Mouse (Mus musculus): ENCODE results near the gene Cldn22. TPM values are rescaled to one million over a fixed set of nuclear protein-coding genes. Genes with fewer than 3 reads are reported as not detected.

The Cldn22 gene
- not detected in 2 replicates for polyA plus RNA-seq (2014; fragmentation: Nextera tagmentation; extraction: Ambion mirVana)

DNA sequence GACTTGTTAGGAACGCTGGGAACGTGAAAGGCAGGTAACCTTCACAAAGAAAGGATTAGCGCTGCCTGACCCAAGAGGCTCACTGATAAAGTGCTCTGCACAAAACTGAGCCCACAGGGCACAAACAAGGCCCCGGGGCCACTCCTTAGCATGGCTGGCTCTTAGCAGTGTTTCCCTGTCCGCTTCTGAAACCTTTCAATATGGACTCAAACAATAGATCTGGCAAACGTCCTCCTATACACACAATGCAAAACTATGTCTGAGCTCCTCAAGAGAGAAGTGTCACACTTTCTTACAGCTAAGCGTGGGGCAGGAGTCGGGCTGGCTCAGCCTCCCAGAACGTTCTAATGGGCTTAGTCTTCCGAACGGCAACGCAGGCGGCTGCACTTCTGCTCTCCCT, at the start of gene Cldn22:
Gene Cldn22 (plus strand): TSS at position 301 of the 400 bp plus-strand sequence.
- H3K27me3 ChIP-seq (ENCODE audit: control insufficient read depth, insufficient read depth, low read length) = no peaks in the 10 kb centered on the region
- no peaks in the 10 kb centered on the region for H3K4me1 ChIP-seq (replicated peaks; ENCODE audit: control insufficient read depth, insufficient read depth, low read length)
- H3K4me3 ChIP-seq (replicated peaks; ENCODE audit: low read length) = no peak within 1 kb of the TSS
- no peaks in the 10 kb centered on the region for H3K9me3 ChIP-seq (ENCODE audit: control insufficient read depth, low read length)
- H3K27ac ChIP-seq = no peak within 1 kb of the TSS
- no peak within 1 kb of the TSS for H3K4me2 ChIP-seq (replicated peaks)
- no peak within 1 kb of the TSS for H3K9ac ChIP-seq
- no peak for ATAC-seq (ENCODE audit: low FRiP score)
- 57% methylated on average over 13 of the region's 13 CpGs for WGBS
- DNase-seq (ENCODE audit: low spot score) = no peak
- H3K36me3 ChIP-seq (replicated peaks; ENCODE audit: control insufficient read depth, insufficient read depth) = no peaks in the 10 kb centered on the region

- Histone ChIP-seq H3K9me3 (ENCODE audit: control insufficient read depth, low read length) (no peaks in the 10 kb centered on the region), H3K4me1 (replicated peaks; ENCODE audit: control insufficient read depth, insufficient read depth, low read length) (no peaks in the 10 kb centered on the region), H3K4me3 (replicated peaks; ENCODE audit: low read length) (no peak overlapping the region), H3K9ac (no peak overlapping the region), H3K4me2 (replicated peaks) (no peak overlapping the region), H3K36me3 (replicated peaks; ENCODE audit: control insufficient read depth, insufficient read depth) (no peaks in the 10 kb centered on the region), H3K27ac (no peak overlapping the region), H3K27me3 (ENCODE audit: control insufficient read depth, insufficient read depth, low read length) (no peaks in the 10 kb centered on the region)
- ATAC-seq (ENCODE audit: low FRiP score) (no peak), DNase-seq (ENCODE audit: low spot score) (no peak)
- WGBS = 95% methylated on average over 7 of the region's 7 CpGs
Observed at GRCm38 (mm10) chr8:47777415-47777814, 46.9 kb upstream of the Cldn22 start.

DNA sequence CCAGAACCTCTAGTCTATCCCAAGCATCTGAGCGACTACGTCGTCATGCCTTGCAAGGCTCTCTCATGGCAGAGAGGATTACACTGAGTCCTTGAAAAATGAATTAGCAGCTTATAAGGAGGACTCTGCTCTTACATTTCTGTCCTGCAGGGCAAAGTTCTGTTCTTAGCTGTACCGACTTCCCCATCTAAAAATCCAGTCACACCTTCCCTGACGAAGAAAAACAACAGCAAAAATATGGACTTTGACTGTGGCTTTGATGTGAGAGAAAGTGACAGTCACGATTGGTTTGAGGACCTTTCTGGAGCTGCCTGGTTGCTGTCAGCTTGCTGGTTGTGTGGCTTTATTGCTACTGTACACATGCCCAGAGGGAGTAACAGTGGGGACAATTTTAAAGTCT, 44.7 kb upstream of the Cldn22 start:
- 82% methylated on average over 6 of the region's 6 CpGs for WGBS
- H3K36me3 ChIP-seq (replicated peaks; ENCODE audit: control insufficient read depth, insufficient read depth) = no peaks in the 10 kb centered on the region
- H3K4me3 ChIP-seq (replicated peaks; ENCODE audit: low read length) = no peak overlapping the region
- no peaks in the 10 kb centered on the region for H3K9me3 ChIP-seq (ENCODE audit: control insufficient read depth, low read length)
- no peak overlapping the region for H3K27ac ChIP-seq
- no peak for DNase-seq (ENCODE audit: low spot score)
- no peak overlapping the region for H3K4me2 ChIP-seq (replicated peaks)
- H3K9ac ChIP-seq = no peak overlapping the region
- no peak for ATAC-seq (ENCODE audit: low FRiP score)
- no peaks in the 10 kb centered on the region for H3K4me1 ChIP-seq (replicated peaks; ENCODE audit: control insufficient read depth, insufficient read depth, low read length)
- no peaks in the 10 kb centered on the region for H3K27me3 ChIP-seq (ENCODE audit: control insufficient read depth, insufficient read depth, low read length)

DNA sequence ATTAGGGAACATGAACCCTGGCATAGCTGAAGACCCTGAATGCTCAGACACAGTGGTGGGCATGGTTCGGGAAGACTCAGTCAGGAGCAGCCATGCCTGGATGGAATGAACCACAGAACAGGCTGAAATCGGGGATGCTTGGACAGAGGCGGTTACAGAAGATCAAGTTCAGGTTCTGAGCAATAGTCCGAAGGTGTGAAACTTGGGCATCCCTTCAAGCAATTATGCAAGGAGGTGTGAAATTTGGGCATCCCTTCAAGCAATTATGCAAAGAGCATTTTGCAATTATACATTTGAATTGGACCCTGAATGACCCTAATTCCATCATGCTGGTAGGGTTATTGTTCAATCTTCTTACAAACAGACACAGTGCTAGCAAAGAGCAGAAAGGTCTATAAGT, 42.4 kb upstream of the Cldn22 start:
- Histone ChIP-seq H3K9me3 (ENCODE audit: control insufficient read depth, low read length) (no peaks in the 10 kb centered on the region), H3K4me2 (replicated peaks) (no peak overlapping the region), H3K27ac (no peak overlapping the region), H3K36me3 (replicated peaks; ENCODE audit: control insufficient read depth, insufficient read depth) (no peaks in the 10 kb centered on the region), H3K4me1 (replicated peaks; ENCODE audit: control insufficient read depth, insufficient read depth, low read length) (no peaks in the 10 kb centered on the region), H3K9ac (no peak overlapping the region), H3K4me3 (replicated peaks; ENCODE audit: low read length) (no peak overlapping the region), H3K27me3 (ENCODE audit: control insufficient read depth, insufficient read depth, low read length) (no peaks in the 10 kb centered on the region)
- no peak for ATAC-seq (ENCODE audit: low FRiP score)
- WGBS = 96% methylated on average over 4 of the region's 4 CpGs
- DNase-seq (ENCODE audit: low spot score) = no peak

GRCm38 (mm10) chr8:47783544-47783943, 40.7 kb upstream of the Cldn22 start:
- H3K9ac ChIP-seq = no peak overlapping the region
- no peak overlapping the region for H3K27ac ChIP-seq
- WGBS = 100% methylated on average over 2 of the region's 2 CpGs
- ATAC-seq (ENCODE audit: low FRiP score) (no peak), DNase-seq (ENCODE audit: low spot score) (no peak)
- no peak overlapping the region for H3K4me2 ChIP-seq (replicated peaks)
- 0 out of 2 replicates have a peak, but pooled peaks cover 5% of the 10 kb centered on the region for H3K4me1 ChIP-seq (replicated peaks; ENCODE audit: control insufficient read depth, insufficient read depth, low read length)
- H3K36me3 ChIP-seq (replicated peaks; ENCODE audit: control insufficient read depth, insufficient read depth) = no peaks in the 10 kb centered on the region
- H3K4me3 ChIP-seq (replicated peaks; ENCODE audit: low read length) = no peak overlapping the region
- no peaks in the 10 kb centered on the region for H3K9me3 ChIP-seq (ENCODE audit: control insufficient read depth, low read length)
- H3K27me3 ChIP-seq (ENCODE audit: control insufficient read depth, insufficient read depth, low read length) = no peaks in the 10 kb centered on the region

DNA sequence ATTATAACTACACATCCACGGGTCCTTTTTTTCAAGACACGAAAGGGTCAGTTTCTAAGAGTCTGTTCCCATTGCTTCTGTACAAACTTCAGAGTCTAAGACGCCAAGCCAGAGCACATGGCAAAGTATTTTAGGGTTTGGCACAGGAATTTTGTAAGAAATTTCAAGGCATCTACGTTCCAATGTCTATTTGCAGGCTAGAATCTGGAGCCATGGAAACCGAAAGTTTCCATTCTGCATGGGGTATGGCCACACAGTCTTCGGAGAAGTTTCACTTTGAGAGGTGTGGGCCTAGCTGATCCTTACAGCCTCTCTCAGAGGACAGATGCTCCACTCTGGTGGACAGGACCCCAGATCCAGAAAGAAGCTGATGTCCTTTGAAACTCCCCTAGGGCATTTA, 40.3 kb upstream of the Cldn22 start:
- H3K9me3 ChIP-seq (ENCODE audit: control insufficient read depth, low read length) = no peaks in the 10 kb centered on the region
- no peaks in the 10 kb centered on the region for H3K36me3 ChIP-seq (replicated peaks; ENCODE audit: control insufficient read depth, insufficient read depth)
- no peak for ATAC-seq (ENCODE audit: low FRiP score)
- H3K4me2 ChIP-seq (replicated peaks) = no peak overlapping the region
- H3K27ac ChIP-seq = no peak overlapping the region
- no peak overlapping the region for H3K9ac ChIP-seq
- 0 out of 2 replicates have a peak, but pooled peaks cover 5% of the 10 kb centered on the region for H3K4me1 ChIP-seq (replicated peaks; ENCODE audit: control insufficient read depth, insufficient read depth, low read length)
- no peaks in the 10 kb centered on the region for H3K27me3 ChIP-seq (ENCODE audit: control insufficient read depth, insufficient read depth, low read length)
- no peak for DNase-seq (ENCODE audit: low spot score)
- H3K4me3 ChIP-seq (replicated peaks; ENCODE audit: low read length) = no peak overlapping the region
- WGBS = 91% methylated on average over 6 of the region's 6 CpGs

- no peak overlapping the region for H3K4me2 ChIP-seq (replicated peaks)
- DNase-seq (ENCODE audit: low spot score) (no peak), ATAC-seq (ENCODE audit: low FRiP score) (no peak)
- no peak overlapping the region for H3K27ac ChIP-seq
- H3K4me3 ChIP-seq (replicated peaks; ENCODE audit: low read length) = no peak overlapping the region
- WGBS = 93% methylated on average over 7 of the region's 7 CpGs
- 0 out of 2 replicates have a peak, but pooled peaks cover 5% of the 10 kb centered on the region for H3K4me1 ChIP-seq (replicated peaks; ENCODE audit: control insufficient read depth, insufficient read depth, low read length)
- no peaks in the 10 kb centered on the region for H3K36me3 ChIP-seq (replicated peaks; ENCODE audit: control insufficient read depth, insufficient read depth)
- no peak overlapping the region for H3K9ac ChIP-seq
- no peaks in the 10 kb centered on the region for H3K27me3 ChIP-seq (ENCODE audit: control insufficient read depth, insufficient read depth, low read length)
- no peaks in the 10 kb centered on the region for H3K9me3 ChIP-seq (ENCODE audit: control insufficient read depth, low read length)
Observed at GRCm38 (mm10) chr8:47784436-47784835, 39.8 kb upstream of the Cldn22 start.

DNA sequence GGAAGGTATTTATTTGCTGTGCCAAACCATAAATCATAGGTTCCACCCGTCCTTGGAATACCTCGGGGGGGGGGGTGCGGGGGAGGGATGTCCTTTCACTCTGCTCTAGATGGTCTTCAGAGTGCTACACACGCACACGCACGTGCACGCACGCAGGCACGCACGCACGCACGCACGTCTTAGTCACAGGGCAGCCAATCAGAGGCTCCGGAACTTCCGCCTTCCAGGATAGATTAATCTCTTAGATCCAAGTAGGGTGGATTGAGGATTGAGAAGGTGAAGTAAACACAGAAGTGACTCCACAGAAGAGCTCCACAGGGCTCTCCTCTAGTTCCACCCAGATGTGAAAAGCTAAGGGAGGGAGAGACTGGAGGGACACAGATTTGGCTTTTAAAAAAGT, 38.0 kb upstream of the Cldn22 start:
- 97% methylated on average over 15 of the region's 15 CpGs for WGBS
- H3K4me1 ChIP-seq (replicated peaks; ENCODE audit: control insufficient read depth, insufficient read depth, low read length) = 0 out of 2 replicates have a peak, but pooled peaks cover 5% of the 10 kb centered on the region
- no peak overlapping the region for H3K4me3 ChIP-seq (replicated peaks; ENCODE audit: low read length)
- no peak overlapping the region for H3K9ac ChIP-seq
- DNase-seq (ENCODE audit: low spot score) = no peak
- H3K27me3 ChIP-seq (ENCODE audit: control insufficient read depth, insufficient read depth, low read length) = no peaks in the 10 kb centered on the region
- H3K9me3 ChIP-seq (ENCODE audit: control insufficient read depth, low read length) = no peaks in the 10 kb centered on the region
- no peaks in the 10 kb centered on the region for H3K36me3 ChIP-seq (replicated peaks; ENCODE audit: control insufficient read depth, insufficient read depth)
- no peak overlapping the region for H3K27ac ChIP-seq
- H3K4me2 ChIP-seq (replicated peaks) = no peak overlapping the region
- no peak for ATAC-seq (ENCODE audit: low FRiP score)

GRCm38 (mm10) chr8:47787705-47788104, 36.6 kb upstream of the Cldn22 start:
- Histone ChIP-seq H3K27ac (no peak overlapping the region), H3K27me3 (ENCODE audit: control insufficient read depth, insufficient read depth, low read length) (no peaks in the 10 kb centered on the region), H3K9me3 (ENCODE audit: control insufficient read depth, low read length) (no peaks in the 10 kb centered on the region), H3K36me3 (replicated peaks; ENCODE audit: control insufficient read depth, insufficient read depth) (no peaks in the 10 kb centered on the region), H3K4me2 (replicated peaks) (no peak overlapping the region), H3K4me3 (replicated peaks; ENCODE audit: low read length) (no peak overlapping the region), H3K9ac (no peak overlapping the region), H3K4me1 (replicated peaks; ENCODE audit: control insufficient read depth, insufficient read depth, low read length) (0 out of 2 replicates have a peak, but pooled peaks cover 5% of the 10 kb centered on the region)
- DNase-seq (ENCODE audit: low spot score) (no peak), ATAC-seq (ENCODE audit: low FRiP score) (no peak)
- WGBS = 52% methylated on average over 10 of the region's 10 CpGs

DNA sequence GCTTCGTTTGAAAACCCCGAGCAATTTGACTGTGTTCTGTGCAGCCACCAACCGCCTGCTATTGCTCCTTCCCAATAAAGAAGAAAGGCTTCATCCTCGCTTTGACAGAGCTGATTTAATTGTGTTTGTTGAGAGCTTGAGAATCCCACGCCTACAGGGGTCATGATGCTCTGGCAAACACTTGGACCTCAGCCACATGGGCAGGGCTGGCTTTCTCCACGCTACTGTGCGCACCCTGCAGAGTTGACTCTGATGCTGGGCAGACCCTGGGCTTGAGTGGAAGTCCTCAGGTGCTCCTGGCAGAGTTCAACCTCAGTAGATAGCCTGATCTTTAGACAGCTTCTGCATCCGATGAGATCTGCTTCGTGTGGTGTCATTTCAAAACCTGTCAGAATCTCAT, 32.3 kb upstream of the Cldn22 start:
- Histone ChIP-seq H3K36me3 (replicated peaks; ENCODE audit: control insufficient read depth, insufficient read depth) (no peaks in the 10 kb centered on the region), H3K27ac (no peak overlapping the region), H3K4me3 (replicated peaks; ENCODE audit: low read length) (no peak overlapping the region), H3K4me1 (replicated peaks; ENCODE audit: control insufficient read depth, insufficient read depth, low read length) (0 out of 2 replicates have a peak, but pooled peaks cover 5% of the 10 kb centered on the region), H3K4me2 (replicated peaks) (no peak overlapping the region), H3K9me3 (ENCODE audit: control insufficient read depth, low read length) (peaks cover 3% of the 10 kb centered on the region; the same call in 1 of the 2 replicates), H3K9ac (no peak overlapping the region), H3K27me3 (ENCODE audit: control insufficient read depth, insufficient read depth, low read length) (no peaks in the 10 kb centered on the region)
- no peak for DNase-seq (ENCODE audit: low spot score)
- ATAC-seq (ENCODE audit: low FRiP score) = no peak
- WGBS = 71% methylated on average over 9 of the region's 9 CpGs

Data from hindbrain, embryonic 14.5 days (tissue).